Mouse (Mus musculus): ENCODE data around the gene Ugt1a9.
"Not testable (repeated sequence)": the region's sequence is repeated elsewhere in the genome, so short reads cannot be mapped to it uniquely, and the experiment has no call there.

Ugt1a9 gene

DNA sequence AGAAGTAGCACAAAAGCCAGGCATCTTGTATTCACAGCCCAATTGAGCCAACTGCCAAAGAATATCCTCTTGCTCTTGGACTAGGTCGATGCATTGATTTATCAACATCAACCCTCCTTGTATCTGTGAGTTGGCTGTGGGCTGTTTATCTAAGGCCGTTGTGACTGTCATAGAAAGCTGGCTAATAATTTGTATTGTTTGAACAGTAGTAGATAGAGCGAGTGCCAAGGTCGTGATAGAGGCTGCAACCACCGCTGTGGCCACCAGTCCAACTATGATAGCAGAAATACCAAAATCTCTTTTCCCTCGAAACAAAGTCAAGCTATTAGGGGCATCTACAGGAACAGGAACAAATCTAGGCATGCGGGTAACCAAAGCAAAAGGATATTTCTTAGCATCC is 101.6 kb downstream of the Ugt1a9 start:
- not testable (repeated sequence) for DNase-seq (ENCODE audit: low read depth in 2 of 2, low spot score in 2 of 2)

DNA sequence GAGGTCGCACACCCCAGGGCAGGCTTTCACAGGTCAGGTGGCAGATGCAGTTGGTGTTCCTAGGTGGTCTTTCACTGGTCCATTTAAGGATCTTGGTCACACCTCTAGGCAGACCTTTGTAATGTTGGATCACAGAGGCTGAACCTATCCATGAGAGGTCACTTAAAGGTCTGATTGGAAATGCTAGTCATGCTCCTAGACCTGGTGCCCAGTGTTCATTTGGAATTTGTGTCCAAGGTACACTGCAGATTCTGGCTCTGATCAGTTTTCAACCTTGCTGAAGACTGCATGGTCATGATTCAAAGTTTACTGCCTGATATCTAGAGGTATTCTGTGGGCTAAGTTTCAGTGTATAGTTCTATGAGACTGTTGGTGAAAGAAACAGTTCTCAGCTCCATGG is 109.1 kb downstream of the Ugt1a9 start:
- DNase-seq (ENCODE audit: low read depth in 2 of 2, low spot score in 2 of 2): no peak

DNA sequence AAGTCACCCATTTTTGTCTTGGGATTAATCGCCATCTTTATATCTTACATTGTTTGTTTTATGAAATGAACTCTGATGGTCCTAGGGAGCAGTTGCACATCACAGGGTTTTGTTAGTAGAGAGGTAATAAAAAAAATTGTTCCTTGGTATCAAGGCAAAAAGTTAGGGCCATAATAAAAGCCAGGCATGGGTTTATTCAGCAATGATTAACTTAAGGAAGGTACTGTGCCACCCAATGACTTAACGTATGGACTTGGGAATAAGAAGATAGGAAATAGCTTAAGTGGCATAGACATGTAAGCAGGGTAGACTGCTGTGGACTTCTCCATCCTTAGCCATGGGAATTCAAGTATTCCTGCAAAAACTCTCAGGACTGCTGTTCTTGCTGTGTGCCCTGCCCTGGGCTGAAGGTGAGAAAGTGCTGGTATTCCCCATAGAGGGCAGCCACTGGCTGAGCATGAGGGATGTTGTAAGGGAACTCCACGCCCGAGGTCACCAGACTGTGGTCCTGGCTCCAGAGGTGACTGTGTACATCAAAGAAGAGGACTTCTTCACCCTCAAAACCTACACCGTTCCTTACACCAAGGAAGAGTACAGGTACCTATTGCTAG is 115.8 kb downstream of the Ugt1a9 start:
- DNase-seq (ENCODE audit: low read depth in 2 of 2, low spot score in 2 of 2): no peak

DNA sequence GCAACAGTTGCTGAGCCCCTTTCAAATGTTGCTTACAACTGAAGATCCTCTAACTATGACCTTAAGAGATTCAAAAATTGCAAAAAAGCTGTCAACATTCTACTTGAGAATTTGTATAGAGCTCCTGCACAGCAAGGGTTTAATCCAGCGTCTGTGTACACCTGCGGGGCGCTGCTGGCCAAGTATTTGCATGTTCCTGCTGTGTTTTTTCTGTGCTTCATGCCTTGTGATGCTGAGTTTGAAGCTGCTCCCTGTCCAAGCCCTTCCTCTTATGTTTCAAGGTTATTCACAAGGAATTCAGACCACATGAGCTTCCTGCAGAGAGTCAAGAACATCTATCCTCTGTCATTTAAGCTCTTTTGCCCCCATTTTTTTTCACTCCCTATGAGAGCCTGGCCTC is 121.5 kb downstream of the Ugt1a9 start:
- no peak for DNase-seq (ENCODE audit: low read depth in 2 of 2, low spot score in 2 of 2)

DNA sequence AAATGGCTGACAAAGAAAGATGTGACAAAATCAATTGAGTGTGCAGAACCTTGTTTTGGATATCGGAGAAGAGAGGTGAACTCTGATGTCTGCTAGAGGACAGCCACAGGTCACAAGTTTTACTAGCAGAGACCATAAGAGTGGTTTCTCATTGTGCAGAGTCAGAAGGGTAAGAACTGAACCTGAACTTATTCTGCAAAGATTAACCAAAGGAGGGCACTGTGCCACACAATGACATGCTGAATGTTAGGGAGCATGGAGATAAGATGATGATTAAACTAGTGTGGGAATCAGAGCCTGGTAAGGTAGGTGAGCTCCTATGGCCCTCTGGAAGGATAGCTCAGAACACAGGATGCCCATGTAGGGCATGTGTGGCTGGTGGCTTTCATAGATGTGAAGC is 125.1 kb downstream of the Ugt1a9 start:
- no peak for DNase-seq (ENCODE audit: low read depth in 2 of 2, low spot score in 2 of 2)

DNA sequence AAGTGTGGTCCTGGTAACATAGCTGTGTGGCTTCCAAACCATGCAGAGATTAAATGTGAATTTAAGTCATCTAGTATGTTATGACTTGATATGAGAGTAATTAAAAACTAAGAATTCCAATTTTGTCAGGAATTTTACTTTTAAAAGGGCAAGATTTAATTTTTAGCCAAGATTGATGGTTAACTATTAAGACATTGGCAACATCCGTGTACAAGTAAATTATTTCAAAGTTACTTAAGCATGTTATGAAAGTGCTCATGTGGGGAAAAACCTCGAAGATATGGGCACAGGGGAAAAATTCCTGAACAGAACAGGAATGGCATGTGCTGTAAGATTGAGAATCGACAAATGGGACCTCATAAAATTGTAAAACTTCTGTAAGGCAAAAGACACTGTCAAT is 126.8 kb downstream of the Ugt1a9 start:
- no peak for DNase-seq (ENCODE audit: low read depth in 2 of 2, low spot score in 2 of 2)

DNA sequence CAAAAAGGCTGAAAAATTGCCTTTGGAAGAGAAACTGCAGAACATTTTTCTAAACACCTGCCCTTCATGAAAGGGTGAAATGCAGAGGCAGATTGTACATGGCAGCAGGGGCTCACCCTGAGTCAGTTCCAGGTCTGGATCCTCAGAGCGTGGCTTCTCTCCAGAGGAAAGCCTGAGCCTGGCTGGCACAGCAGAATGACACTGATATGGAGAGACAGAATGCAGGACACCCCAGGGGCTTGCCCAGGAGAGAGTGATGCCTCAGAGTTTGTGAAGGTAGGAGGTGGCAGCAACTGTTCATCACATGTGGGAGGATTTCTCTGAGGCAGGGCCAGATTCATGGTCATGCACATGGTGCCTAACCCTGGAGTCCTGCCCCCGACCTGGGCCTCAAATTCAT is 129.4 kb downstream of the Ugt1a9 start:
- no peak for DNase-seq (ENCODE audit: low read depth in 2 of 2, low spot score in 2 of 2)

DNA sequence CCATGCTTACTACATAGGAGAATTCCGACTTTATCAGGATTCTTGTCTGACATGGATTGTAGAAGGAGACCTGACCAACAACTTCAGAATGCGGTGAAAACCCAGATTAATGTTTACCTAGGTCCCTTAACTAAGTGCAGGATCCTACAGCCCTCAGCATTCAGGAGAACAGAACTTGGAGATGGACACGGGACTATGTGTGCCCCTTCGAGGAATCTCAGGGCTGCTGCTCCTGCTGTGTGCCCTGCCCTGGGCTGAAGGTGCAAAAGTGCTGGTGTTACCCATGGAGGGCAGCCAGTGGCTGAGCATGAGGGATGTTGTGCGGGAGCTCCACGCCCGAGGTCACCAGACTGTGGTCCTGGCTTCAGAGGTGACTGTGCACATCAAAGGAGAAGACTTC is 129.9 kb downstream of the Ugt1a9 start, which contains the start of gene Ugt1a2:
TSS of gene Ugt1a2 (plus strand) at position 146 of the 400 bp plus-strand sequence.
- no peak for DNase-seq (ENCODE audit: low read depth in 2 of 2, low spot score in 2 of 2)

DNA sequence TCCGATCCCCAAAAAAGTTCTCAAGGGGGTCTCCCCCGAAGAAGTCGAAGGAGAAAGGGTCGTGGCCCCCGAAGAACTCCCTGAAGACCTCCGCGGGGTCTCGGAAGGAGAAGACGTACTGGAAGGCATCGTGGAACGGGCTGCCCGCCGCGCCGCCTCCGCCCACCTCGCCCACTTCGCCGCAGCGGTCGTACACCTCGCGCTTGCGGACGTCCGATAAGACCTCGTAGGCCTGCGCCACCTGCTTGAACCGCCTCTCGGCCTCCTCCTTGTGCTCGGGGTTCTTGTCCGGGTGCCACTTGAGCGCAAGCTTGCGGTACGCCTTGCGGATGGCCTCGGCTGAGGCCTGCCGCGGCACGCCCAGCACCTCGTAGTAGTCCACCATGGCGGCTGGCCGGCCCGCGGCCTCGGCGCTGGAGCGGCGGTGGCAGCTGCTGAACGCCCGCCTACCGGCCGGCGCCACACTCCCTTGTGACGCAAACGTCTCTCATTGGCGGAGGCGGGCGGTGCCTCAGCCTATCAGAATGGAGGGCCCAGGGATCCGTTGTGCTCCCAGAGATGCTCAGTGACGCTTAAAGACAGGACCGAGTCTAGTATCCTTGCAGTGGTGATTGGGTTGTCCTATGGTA is 134.8 kb downstream of the Ugt1a9 start, which contains the start of gene Dnajb3:
TSS of gene Dnajb3 (minus strand) at position 489 of the 629 bp plus-strand sequence.
- no peak for DNase-seq (ENCODE audit: low read depth in 2 of 2, low spot score in 2 of 2)

DNA sequence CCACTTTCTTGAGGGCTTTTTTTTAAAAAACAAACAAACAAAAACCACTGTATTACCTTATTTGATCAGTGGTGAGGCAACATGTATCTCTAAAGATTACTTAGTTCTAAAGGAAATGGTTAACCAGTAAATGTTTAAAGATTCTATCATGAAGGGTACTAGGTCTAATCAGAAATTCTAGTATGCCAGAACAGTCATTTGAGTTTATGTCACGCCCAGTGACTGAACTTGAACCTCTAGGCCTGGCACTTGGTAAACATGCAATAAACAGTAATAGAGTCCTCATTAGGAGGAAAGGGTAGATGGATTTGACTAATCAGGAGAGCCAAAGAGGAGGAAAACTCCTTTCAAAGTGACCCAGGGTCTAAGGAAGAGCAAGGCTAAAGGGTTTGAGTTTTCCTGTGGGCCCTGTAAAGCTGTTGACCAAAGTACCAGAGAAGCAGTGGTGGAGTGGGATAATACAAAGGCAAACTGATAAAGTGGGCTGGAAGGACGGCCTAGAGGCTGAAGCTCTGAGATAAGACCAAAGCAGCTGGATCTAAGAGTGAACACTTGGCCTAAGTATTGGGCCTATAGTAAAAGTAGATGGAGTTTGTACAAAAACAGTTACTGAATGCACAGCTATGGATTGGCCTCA is 136.4 kb downstream of the Ugt1a9 start:
- DNase-seq (ENCODE audit: low read depth in 2 of 2, low spot score in 2 of 2): no peak

DNA sequence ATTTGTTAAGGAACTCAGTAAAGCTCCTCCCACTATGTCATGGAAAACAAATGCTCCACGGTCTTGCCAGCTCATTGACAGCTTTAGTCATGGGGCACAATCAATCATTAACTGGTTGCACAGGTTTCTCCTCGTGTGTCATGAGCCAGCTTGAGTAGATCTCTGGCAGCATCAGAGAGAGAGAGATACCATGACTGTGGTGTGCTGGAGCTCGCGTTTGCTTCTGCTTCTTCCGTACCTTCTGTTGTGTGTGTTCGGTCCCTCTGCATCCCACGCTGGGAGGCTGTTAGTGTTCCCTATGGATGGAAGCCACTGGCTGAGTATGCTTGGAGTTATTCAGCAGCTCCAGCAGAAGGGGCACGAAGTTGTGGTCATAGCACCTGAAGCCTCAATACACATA is 141.2 kb downstream of the Ugt1a9 start, which contains the start of gene Ugt1a1:
TSS of gene Ugt1a1 (plus strand) at position 148 of the 400 bp plus-strand sequence.
- DNase-seq (ENCODE audit: low read depth in 2 of 2, low spot score in 2 of 2): peak in 1 of 2 experiments; percentile 0

DNA sequence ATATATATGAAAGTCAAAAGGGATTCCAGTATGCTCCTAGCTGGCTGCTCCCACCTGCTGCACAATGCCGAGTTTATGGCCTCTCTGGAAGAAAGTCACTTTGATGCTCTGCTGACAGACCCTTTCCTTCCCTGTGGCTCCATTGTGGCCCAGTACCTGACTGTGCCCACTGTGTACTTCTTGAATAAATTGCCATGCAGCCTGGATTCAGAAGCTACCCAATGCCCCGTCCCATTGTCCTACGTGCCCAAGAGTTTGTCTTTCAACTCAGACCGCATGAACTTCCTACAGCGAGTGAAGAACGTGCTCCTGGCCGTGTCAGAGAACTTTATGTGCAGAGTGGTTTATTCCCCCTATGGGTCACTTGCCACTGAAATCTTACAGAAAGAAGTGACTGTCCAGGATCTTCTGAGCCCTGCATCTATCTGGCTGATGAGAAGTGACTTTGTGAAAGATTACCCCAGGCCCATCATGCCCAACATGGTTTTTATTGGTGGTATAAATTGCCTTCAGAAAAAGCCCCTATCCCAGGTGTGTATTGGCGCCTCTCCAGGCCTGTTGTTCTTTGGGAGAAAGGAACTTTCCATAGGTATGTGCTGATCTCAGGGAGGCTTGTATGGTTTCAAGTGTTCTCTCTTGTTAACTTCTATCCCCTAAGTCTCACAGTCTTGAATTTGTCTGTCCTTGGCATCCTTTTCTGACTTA is 141.9 kb downstream of the Ugt1a9 start:
- no peak for DNase-seq (ENCODE audit: low read depth in 2 of 2, low spot score in 2 of 2)

DNA sequence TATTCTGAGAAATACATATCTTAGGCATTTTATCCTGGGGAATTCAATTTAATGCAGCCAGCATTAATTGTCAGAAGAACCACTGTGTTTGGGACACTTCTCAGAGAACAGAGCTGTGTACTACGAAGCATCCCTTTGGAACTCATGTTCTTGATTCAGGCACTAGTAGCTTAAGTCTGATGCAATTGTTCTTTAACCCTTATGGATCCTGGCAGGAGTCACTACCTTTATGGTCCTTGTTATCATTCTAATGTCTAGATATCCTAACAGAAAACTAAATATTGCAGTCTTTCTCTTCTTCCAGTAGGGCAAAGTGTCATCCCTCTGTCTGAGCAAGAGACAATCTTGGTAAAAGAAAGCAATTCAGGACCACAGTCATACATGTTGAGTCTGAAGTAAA is 142.5 kb downstream of the Ugt1a9 start:
- no peak for DNase-seq (ENCODE audit: low read depth in 2 of 2, low spot score in 2 of 2)

DNA sequence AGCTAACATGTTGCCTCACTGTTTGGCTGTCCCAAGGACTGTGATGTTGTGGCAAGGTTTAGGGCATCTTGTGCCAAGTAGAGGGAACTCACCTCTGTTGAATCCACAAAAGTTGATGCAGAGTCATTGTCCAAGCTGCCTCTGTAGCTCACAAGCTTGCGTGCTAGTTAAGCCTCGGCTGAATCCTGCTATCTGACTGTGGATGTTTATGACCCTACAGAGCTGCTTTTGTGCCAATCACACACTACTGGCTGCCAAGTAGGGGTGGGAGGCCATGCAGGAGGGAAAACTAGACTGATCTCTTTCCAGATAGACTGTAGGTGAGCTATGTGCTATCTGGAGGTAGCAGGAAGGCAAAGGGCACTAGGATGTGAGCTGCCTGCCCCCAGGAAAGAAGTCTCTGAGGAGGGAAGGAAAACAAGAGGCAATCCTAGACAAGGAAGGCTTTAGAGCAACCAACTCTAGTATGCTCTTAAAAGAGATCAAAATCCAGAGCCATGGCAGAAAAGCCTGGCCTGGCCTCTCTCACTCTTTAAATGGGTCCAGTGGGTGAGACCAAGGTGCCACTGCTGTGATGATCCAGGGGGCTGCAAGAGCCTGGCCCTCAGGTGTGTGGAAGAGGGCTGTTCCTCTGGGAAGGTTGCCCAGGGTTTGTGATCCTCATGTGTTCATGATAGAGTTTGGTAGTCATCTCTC is 143.3 kb downstream of the Ugt1a9 start:
- peak in 1 of 2 experiments; percentile 1 for DNase-seq (ENCODE audit: low read depth in 2 of 2, low spot score in 2 of 2)

DNA sequence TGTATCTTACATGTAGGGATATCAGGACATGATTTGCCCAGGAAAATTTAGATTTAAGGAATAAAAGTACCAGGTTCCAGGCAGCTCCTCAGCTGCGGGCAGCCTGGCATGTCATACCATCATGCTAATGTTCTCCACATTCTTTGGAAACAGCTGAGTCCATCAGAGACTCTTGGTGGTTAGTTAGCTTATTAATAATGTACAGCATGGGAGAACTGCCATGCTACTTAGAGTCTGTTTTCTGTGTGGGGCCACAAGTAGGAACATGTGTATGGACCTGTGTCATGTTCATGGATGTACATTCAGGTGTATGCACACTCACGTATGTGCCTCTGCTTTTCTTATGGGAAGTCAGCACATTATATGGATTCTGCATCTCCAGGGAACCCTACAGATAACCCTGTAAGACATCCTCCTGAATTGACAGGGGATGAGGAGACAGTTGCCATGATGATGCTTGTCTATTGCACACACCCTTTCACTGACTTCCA is 143.9 kb downstream of the Ugt1a9 start:
- no peak for DNase-seq (ENCODE audit: low read depth in 2 of 2, low spot score in 2 of 2)

DNA sequence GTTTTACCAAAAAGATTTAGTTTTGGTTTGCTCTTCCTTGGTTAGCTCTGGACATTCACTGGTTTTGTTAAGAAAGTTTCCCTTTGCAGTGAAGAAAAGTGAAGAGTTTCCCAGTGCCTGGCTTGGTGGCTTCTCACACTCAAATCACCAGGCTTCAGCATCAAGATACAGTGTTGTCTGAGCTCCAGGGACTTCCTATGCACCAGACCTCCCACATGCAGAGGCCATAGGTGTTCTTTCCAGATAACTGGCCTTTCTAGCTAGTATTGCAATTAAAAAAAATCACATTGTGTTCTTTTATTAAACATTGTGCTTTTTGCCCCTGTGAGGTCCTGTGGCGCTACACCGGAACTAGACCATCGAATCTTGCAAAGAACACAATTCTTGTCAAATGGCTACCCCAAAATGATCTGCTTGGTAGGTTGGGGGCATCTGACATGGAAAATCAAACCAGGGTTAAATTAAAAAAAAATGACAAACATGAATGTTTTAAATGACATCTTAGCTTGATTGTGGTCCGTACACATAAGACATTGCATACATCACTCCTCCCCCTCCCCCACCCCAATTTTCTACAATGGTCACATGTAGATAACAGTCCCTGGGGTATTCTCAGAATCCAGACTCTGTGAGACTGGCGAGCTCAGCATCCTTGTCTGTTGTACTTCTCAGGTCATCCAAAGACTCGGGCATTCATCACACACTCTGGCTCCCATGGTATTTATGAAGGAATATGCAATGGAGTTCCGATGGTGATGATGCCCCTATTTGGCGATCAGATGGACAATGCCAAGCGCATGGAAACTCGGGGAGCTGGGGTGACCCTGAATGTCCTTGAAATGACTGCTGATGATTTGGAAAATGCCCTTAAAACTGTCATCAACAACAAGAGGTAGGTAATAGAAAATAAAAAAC is 145.1 kb downstream of the Ugt1a9 start:
- peak in 1 of 2 experiments; percentile 1 for DNase-seq (ENCODE audit: low read depth in 2 of 2, low spot score in 2 of 2)

DNA sequence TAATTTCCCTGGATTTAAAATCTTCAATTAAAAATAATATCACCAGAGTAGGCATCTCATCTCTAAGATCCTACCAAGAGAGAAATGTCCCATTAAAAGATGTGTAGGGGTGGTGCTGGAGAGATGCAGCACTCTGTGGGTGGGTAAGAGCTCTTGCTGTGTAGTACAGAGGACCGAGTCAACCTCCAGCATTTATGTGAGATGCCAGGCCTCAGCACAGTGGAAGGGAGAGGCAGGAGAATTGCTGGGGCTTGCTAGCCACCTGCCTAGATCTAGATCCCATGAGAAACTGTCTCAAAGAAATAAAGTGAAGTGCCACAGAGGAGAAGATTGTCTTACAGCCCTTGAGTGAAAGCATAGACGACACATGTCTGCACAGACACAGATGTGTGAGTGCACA is 146.0 kb downstream of the Ugt1a9 start:
- DNase-seq (ENCODE audit: low read depth in 2 of 2, low spot score in 2 of 2): no peak

DNA sequence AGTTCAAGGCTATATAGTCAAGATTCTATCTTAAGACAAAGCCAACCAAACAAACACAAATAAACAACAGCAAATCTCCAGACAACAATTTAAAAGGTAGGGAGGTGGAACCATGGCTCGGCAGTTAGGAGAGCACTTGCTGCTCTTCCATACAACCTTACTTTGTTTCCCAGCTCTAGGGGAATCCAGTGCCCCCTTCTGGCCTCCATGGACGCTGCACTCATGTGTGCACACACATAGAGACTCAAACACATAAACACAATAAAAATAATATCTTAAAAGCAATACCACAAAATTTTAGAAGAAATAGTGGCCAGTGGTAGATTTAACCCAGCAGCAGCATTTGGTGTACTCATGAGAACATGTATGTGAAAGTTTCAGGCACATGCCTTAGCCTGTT is 146.5 kb downstream of the Ugt1a9 start:
- no peak for DNase-seq (ENCODE audit: low read depth in 2 of 2, low spot score in 2 of 2)

DNA sequence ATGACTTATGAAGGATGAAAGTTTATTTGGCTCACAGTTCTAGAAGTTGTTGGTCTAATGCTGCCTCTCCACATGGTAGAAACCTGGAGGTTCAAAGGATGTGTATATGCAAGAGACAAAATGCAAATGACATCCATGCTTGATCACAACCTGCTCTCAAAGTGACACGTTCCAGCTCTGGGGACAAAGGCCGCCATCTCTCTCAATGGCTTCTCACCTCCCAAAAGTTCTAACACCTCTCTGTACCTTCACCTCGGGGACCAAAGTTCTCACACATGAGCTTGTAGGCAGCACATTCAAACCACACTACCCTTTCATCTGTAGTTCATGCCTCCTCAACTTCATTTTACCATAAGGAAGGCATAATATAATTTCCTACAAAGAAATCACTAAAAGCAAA is 147.0 kb downstream of the Ugt1a9 start:
- DNase-seq (ENCODE audit: low read depth in 2 of 2, low spot score in 2 of 2): peak in 1 of 2 experiments; percentile 1

DNA sequence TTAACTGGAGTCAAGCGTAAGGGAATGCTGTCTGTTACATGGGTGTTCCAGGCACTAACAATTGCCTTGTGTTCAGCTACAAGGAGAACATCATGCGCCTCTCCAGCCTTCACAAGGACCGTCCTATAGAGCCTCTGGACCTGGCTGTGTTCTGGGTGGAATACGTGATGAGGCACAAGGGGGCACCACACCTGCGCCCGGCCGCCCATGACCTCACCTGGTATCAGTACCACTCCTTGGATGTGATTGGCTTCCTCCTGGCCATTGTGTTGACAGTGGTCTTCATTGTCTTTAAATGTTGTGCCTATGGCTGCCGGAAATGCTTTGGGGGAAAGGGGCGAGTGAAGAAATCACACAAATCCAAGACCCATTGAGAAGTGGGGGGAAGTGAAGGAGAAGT is 147.5 kb downstream of the Ugt1a9 start:
- DNase-seq (ENCODE audit: low read depth in 2 of 2, low spot score in 2 of 2): peak; percentile 1 to 8

All from CD8-positive naive resting alpha-beta T cell, adult 2 months (primary cell).